Mouse (Mus musculus) Patski (cell line): ENCODE measurements around the gene Cc2d1a. TPM values are rescaled to one million over a fixed set of nuclear protein-coding genes. Genes with fewer than 3 reads are reported as not detected.

Experiments
- ATAC-seq: fragments of 100-300 bp; one replicate; pipeline ENCODE4 v1.8.0; 2021
- CTCF ChIA-PET: fragments of 350-600 bp; sonication (Branson Sonifier 250); formaldehyde crosslinking; loops from one replicate; lab custom pipeline; 2022; ENCODE audit warnings: inconsistent platforms; lab: Charles Lee
- POLR2A ChIA-PET: fragments of 350-600 bp; sonication (Branson Sonifier 250); formaldehyde crosslinking; loops from one replicate; lab custom pipeline; 2022; ENCODE audit warnings: antibody characterized with exemption, inconsistent platforms; lab: Charles Lee
- DNase-seq: peaks from one replicate; pipeline ENCODE4 v3.0.0-alpha.2; 2011; ENCODE audit warnings: low read depth, low spot score
- H3K27me3 ChIP-seq: fragments of 371-371 bp; one replicate; pipeline ENCODE4 v1.5.1; 2021
- CTCF ChIP-seq: fragments of 100-300 bp; IDR thresholded peaks from one replicate; pipeline ENCODE4 v1.5.1; 2021
- in situ Hi-C: fragments of 300-500 bp; cut with MboI; formaldehyde crosslinking; loops from 3 replicates; pipeline ENCODE4 v1.11.1; 2018; ENCODE audit warnings: low pct_unique_long_range_greater_than_20kb, mixed read lengths
- polyA plus RNA-seq: library from polyadenylated mRNA; unstranded; gene quantifications from one replicate; pipeline ENCODE4 v1.2.3, GENCODE M21; 2021

Cc2d1a gene
- 54.7 TPM for polyA plus RNA-seq

- ATAC-seq (peak; percentile 78), DNase-seq (peak; percentile 75)
- CTCF ChIA-PET: interaction anchor here (1.0 kb wide), 1 partner anchor 10 kb away, joined by 3 read pairs; no protein-coding TSS in a partner anchor
- in situ Hi-C loops: no loop called here
- no peaks in the 10 kb centered on the region for H3K27me3 ChIP-seq
- TF ChIP-seq CTCF: no peak
- POLR2A ChIA-PET: interaction anchor here (0.6 kb wide), 1 partner anchor 38 kb away, joined by 4 read pairs; no protein-coding TSS in a partner anchor
Observed at GRCm38 (mm10) chr8:84147769-84148530, at the start of gene Cc2d1a, which contains the start of gene 4930432K21Rik. Gene Cc2d1a, minus strand, starts transcription at chr8:84147936. Gene 4930432K21Rik, plus strand, starts transcription at chr8:84148025.

GRCm38 (mm10) chr8:84197141-84197921 is 49.6 kb upstream of the Cc2d1a start:
- in situ Hi-C loops: no loop called here
- no peak for TF ChIP-seq CTCF

GRCm38 (mm10) chr8:84194224-84194743 is 46.5 kb upstream of the Cc2d1a start:
- H3K27me3 ChIP-seq: no peaks in the 10 kb centered on the region
- no peak for ATAC-seq
- ChIA-PET POLR2A (interaction anchor here (1.3 kb wide), 1 partner anchor 8 kb away, joined by 3 read pairs; no protein-coding TSS in a partner anchor), CTCF (no interaction called here)
- in situ Hi-C loops: no loop called here
- no peak for TF ChIP-seq CTCF
- DNase-seq: no peak

More at GRCm38 (mm10) chr8:84197141-84197921, 49.6 kb upstream of the Cc2d1a start:
- H3K27me3 ChIP-seq: no peaks in the 10 kb centered on the region
- CTCF ChIA-PET: interaction anchor here (1.3 kb wide), 1 partner anchor 13 kb away, joined by 3 read pairs; no protein-coding TSS in a partner anchor
- no peak for ATAC-seq
- no peak for DNase-seq
- POLR2A ChIA-PET: no interaction called here

GRCm38 (mm10) chr8:84193566-84193965 is 45.8 kb upstream of the Cc2d1a start:
- CTCF ChIA-PET: no interaction called here
- DNase-seq: no peak

GRCm38 (mm10) chr8:84193161-84193560 is 45.4 kb upstream of the Cc2d1a start:
- DNase-seq: no peak
- no peak for TF ChIP-seq CTCF
- in situ Hi-C loops: no loop called here
- no peak for ATAC-seq
- no peaks in the 10 kb centered on the region for H3K27me3 ChIP-seq
- ChIA-PET POLR2A (interaction anchor here (1.3 kb wide), 1 partner anchor 9 kb away, joined by 3 read pairs; no protein-coding TSS in a partner anchor), CTCF (no interaction called here)

More at GRCm38 (mm10) chr8:84193566-84193965, 45.8 kb upstream of the Cc2d1a start:
- POLR2A ChIA-PET: interaction anchor here (1.3 kb wide), 1 partner anchor 9 kb away, joined by 3 read pairs; no protein-coding TSS in a partner anchor
- no peak for TF ChIP-seq CTCF
- H3K27me3 ChIP-seq: no peaks in the 10 kb centered on the region
- in situ Hi-C loops: no loop called here
- ATAC-seq: no peak

GRCm38 (mm10) chr8:84192555-84192954 is 44.8 kb upstream of the Cc2d1a start:
- TF ChIP-seq CTCF: no peak
- in situ Hi-C loops: no loop called here
- ChIA-PET CTCF (no interaction called here), POLR2A (interaction anchor here (0.8 to 1.0 kb wide), 2 partner anchors 15 to 17 kb away, joined by 3 read pairs; no protein-coding TSS in a partner anchor)
- DNase-seq: no peak
- H3K27me3 ChIP-seq: no peaks in the 10 kb centered on the region
- ATAC-seq: peak; percentile 36

- in situ Hi-C loops: no loop called here
- no peak for DNase-seq
- no peak for TF ChIP-seq CTCF
- CTCF ChIA-PET: no interaction called here
- ATAC-seq: peak; percentile 70
- POLR2A ChIA-PET: interaction anchor here (0.7 to 1.0 kb wide), 3 partner anchors 10 to 18 kb away, joined by 3 read pairs; no protein-coding TSS in a partner anchor
- no peaks in the 10 kb centered on the region for H3K27me3 ChIP-seq
Observed at GRCm38 (mm10) chr8:84192023-84192422, 44.3 kb upstream of the Cc2d1a start.

GRCm38 (mm10) chr8:84190191-84190867 is 42.6 kb upstream of the Cc2d1a start:
- DNase-seq (no peak), ATAC-seq (no peak)
- CTCF ChIA-PET: interaction anchor here (0.6 to 1.9 kb wide), 6 partner anchors 16 to 165 kb away, joined by 3 to 5 read pairs (median 3); no protein-coding TSS in a partner anchor
- POLR2A ChIA-PET: interaction anchor here (0.6 to 1.5 kb wide), 2 partner anchors 11 to 20 kb away, joined by 3 to 4 read pairs; no protein-coding TSS in a partner anchor
- no peak for TF ChIP-seq CTCF
- H3K27me3 ChIP-seq: no peaks in the 10 kb centered on the region
- in situ Hi-C loops: no loop called here

GRCm38 (mm10) chr8:84189603-84190002 is 41.9 kb upstream of the Cc2d1a start:
- no peak for TF ChIP-seq CTCF
- H3K27me3 ChIP-seq: no peaks in the 10 kb centered on the region
- in situ Hi-C loops: loop anchor here (5.0 kb wide), 2 partner anchors 88 to 168 kb away; no protein-coding TSS in a partner anchor
- no peak for ATAC-seq
- ChIA-PET POLR2A (interaction anchor here (1.5 kb wide), 1 partner anchor 12 kb away, joined by 4 read pairs; no protein-coding TSS in a partner anchor), CTCF (interaction anchor here (1.3 to 1.9 kb wide), 3 partner anchors 21 to 160 kb away, joined by 3 to 5 read pairs (median 3); no protein-coding TSS in a partner anchor)
- DNase-seq: no peak
